Mouse (Mus musculus) cerebellum, adult (tissue): ENCODE measurements at regions not wholly inside any gene's neighbourhood (a gene's known extent, or its start where the extent isn't known, plus 50 kb on each side); places are given as distances from the start of the nearest gene placed in this dataset.

Experiments used
- ATAC-seq: cut with Nextera tagmentation; 2 replicates; pipeline ENCODE4 v1.9.2; 2017; ENCODE audit warnings: mild to moderate bottlenecking, moderate library complexity, mixed read lengths; ENCODE audit not compliant: insufficient number of reproducible peaks, low FRiP score, low TSS enrichment

DNA sequence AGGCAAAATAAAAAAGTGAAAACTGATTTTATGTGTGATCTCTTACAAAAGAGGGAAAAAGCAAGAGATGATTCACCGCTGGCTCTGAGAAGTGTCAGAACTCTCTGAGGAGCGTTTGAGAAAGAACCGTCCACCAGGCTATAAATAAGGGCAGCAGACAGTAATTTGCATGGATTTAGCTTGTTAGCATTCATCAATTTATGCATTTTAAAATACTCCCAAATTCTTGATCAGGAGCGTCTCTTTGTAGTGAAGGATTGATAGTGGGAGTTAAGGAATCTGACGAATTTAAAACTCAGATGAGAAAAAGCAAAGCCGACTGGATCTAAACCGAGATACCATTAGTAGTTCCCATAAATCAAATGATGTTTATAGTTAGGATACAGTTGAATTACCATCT is 146.8 kb upstream of the Gm10295 start:
- no peak for ATAC-seq

GRCm38 (mm10) chr7:71491128-71491527 is 139.8 kb upstream of the Gm10295 start:
- no peak; the same call in 1 of the 2 replicates for ATAC-seq

DNA sequence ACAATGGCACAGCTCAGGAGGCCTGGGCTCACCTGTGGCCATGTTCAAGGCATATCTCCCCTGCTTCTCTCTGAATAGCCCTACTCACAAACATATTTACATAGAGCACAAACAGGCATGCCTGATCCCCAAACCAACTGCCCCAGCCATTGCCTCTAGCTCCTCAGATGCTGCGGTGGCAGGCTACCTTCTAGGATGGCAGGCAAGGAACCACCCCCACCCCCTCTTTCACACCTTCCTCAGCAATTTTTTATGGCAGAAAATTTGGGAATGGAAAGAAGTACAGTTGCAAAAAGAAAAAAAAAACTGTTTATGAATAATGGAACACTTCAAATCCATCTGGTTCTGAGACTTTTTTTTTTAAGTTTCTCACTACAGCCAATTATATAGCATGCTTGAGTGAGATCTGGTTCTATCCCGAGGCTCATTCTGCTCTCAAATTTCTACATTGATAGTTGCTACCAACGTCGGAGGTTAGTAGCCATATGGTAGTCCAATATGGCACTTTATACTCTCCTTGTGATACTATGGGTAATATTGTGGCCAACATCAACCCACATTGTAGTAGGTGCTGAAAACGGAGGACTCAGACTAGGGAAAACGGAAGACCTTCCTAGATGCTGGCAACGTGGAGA is 136.8 kb upstream of the Gm10295 start:
- ATAC-seq = no peak

DNA sequence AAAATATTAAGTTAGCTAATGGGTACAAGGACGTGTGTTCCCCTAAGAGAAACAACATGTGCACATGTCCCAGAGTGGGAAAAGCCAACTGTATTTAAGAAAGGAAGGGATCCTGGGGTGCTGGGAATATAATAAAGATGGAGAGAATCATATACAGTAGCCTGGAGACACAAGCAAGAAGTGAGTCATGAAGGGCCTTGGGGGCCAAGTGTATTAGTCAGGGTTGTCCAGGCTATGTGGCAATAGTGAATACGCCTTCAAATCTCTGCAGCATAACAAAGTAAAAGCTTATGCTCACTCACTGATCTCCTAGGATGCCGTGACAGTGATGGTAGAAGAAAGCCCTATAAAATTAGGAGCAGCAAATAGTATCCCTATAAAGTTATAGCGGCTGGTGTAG is 124.1 kb upstream of the Gm10295 start:
- ATAC-seq = no peak

DNA sequence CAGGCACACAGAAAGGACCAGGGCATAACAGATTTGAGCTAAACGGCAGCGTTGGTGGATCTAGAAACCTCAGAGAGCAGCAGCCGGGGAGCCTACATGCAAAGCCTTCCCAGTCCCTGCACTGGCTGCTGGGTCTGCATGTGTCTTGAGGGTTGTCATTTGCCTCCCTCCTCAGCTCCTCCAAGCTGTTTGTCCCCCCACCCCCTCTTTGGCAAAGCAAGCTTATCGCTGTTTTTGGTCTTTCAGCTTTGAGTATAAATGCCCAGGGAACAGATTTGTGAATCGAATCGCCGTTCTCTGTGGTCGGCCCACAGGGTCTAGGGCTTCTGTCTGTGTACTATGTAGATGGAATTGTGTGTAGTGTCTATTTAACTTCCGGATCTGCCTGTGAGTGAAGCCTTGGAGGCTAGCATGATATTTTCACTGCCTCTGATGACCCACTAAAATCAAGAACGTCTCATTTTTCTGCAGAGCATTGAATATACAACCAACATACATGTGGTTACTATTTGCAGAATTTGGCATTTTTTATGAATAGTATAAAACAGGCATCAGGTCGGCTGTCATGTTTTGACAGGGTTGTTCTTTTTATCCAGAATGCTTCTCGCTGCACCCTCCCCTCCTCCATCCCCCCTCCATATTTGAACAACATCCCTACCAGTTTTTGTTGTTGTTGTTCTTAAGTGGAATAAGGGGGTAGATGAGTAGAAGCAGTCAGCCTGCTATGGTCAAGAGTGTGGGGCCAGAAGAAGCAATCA is 121.3 kb upstream of the Gm10295 start:
- no peak for ATAC-seq

- no peak for ATAC-seq
Measured at GRCm38 (mm10) chr7:71471658-71472383, 120.5 kb upstream of the Gm10295 start.

GRCm38 (mm10) chr7:71471319-71471657 is 120.0 kb upstream of the Gm10295 start:
- ATAC-seq = no peak

- ATAC-seq = no peak
Measured at GRCm38 (mm10) chr7:71470418-71470817, 119.1 kb upstream of the Gm10295 start.

DNA sequence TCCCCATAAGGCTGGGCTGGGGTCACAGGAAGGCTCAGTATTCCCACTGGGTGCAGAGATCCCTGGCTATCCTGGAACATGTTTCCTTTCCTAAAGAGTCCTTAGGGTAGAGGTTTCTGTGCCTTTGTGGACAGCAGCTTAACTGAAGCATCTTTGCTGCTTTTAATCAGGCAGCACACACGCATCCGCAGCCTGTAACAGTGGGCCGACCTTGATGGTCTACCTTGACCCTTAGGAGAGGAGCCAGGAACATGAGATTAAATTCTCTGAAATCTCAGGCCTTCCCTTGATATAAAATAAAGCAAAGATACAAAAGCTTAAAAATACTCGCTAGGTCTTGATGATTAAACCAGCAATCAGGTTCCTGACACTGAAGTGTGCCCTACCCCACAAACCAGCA is 118.7 kb upstream of the Gm10295 start:
- no peak for ATAC-seq

- no peak for ATAC-seq
Measured at GRCm38 (mm10) chr7:71467436-71468127, 116.3 kb upstream of the Gm10295 start.

DNA sequence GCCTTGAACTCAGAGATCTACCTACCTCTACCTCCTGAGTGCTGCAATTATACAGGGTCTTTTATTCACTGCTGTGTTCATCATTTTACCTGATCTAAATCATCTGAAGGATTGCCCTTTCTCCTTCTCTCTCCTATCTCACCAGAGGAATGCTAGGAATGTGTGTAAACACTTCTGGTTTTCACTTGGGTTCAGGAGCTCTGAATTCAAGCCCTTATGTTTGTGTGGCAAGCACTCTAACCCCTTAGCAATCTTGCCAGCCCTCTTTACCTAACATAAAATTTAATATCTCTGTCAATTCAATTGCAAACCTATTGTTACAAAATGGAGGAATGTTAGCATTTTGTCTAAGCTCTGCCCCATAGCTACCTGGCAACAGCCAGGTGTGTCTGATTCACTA is 112.8 kb upstream of the Gm10295 start:
- no peak for ATAC-seq

DNA sequence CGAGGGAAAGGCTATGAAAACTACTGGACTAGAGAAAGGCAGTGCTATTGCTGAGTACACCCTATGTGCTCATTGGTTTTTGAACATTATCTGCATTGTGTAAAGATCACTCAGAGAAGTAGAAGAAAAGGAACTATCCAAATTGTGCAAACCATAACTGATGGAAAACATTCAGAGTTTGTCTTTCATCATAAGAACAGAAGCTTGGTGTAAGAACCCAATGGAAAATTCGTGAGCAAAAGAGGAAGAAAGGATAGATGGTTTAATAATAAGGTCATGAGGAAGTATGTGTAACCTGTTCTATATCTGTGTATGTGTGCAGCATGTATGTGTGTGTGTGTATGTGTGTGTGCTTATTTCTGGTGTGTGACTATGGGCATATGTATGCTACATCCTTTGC is 112.3 kb upstream of the Gm10295 start:
- no peak for ATAC-seq

DNA sequence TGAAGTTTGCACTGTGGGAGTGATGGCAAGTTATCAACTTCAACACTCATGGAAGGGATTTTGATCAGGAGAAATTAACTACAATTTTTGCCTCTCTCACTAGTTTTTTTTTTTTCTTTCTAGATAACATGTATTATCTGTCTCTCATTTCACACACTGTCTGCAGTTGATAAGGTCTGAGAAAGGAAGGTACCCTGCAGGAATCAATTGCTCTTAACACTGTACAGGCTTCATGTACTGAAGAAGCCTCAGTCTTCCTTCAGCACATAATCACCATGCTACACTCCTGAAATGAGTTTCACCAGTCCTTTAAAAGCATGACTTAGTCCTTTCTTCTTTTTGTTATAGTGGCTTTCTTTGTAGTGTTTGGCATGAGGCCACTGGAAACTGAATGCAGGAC is 108.5 kb upstream of the Gm10295 start:
- ATAC-seq = no peak

DNA sequence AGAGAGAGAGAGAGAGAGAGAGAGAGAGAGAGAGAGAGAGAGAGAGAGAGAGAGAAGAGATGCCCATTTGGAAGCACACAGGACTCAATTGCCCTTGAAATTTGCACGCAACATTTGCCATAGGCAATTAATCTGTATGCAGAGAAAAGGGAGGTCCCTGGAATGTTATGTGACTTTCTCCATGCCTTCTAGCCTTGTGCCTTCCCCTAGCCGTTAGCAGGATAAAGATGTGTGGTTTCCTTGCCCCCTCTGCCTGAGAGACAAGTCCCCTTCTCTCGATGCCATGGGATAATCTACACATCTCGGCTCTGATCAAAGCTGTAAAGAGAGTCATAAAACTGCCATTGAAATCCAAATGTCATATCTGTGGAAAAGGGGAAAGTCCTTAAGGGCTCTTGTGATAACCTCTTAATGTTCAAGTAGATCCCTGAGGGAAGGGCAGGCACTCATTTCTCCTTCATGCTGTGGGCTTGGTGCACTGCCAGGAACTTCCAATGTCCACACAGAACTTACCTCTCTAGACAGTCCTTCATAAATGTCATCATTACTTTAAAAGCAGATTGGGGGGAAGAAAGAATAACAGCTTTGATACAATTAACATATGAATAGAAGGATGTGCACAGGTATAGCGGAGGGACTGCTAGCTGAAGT is 106.9 kb upstream of the Gm10295 start:
- ATAC-seq = no peak

- ATAC-seq = no peak
Measured at GRCm38 (mm10) chr7:71457409-71458103, 106.3 kb upstream of the Gm10295 start.

DNA sequence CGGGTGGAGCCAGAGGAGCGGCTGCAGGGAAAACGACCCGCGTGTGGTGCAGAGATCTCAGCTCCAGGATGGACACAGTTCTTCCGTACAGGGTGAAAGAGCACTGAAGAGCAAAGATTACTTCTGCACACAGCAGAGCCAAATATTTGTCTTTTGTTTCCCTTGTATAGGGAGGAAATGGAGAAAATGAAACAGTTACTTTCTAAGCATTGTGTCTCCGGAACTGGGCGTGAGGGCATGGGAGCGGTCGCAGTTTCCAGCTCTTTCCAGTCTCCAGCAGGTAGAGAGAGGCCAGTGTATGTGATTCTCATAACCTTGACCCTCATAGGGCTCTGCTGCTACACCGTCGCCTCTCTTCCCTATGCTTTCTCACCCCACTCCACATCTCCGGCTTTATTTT is 105.1 kb upstream of the Gm10295 start:
- no peak for ATAC-seq

- no peak for ATAC-seq
Measured at GRCm38 (mm10) chr7:71440330-71441240, 89.3 kb upstream of the Gm10295 start.

DNA sequence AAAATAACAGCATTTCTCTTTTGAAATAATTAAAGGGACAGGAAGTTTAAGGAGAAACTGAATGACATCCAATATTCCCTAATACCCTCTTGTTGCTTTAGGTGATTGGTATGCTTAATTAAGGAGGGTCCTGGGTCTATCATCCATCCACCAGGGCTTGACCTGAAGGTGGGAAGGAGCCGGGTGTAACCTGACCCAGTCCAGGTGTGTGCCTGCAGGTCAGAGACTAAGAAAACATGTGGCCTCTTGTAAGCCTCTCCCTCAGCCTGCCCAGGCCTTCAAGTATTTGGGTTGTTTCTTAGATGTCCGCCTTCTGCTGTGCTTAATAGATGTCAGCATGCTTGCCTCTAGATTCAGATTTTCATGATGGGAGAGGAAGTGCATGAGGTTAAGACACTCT is 74.7 kb upstream of the Gm10295 start:
- no peak for ATAC-seq

- no peak for ATAC-seq
Measured at GRCm38 (mm10) chr7:71419261-71419660, 68.0 kb upstream of the Gm10295 start.
